Mouse (Mus musculus) forebrain, embryonic 13.5 days (tissue): ENCODE measurements around the gene Ctdsp2. TPM values are rescaled to one million over a fixed set of nuclear protein-coding genes. Genes with fewer than 3 reads are reported as not detected.

Experiments used
- ATAC-seq: fragments of 200-750 bp; cut with Nextera tagmentation; 2 replicates; pipeline ENCODE4 v1.8.0; 2017
- H3K27ac ChIP-seq: fragments of 300-500 bp; sonication (generic); 2 replicates; pipeline ENCODE4 v1.5.1; 2015; ENCODE audit warnings: inconsistent platforms, mild to moderate bottlenecking, moderate library complexity
- H3K27me3 ChIP-seq: fragments of 300-500 bp; sonication (generic); 2 replicates; pipeline ENCODE4 v1.6.1; 2015; ENCODE audit warnings: mild to moderate bottlenecking, inconsistent platforms
- H3K36me3 ChIP-seq: fragments of 300-500 bp; sonication (generic); 2 replicates; pipeline ENCODE4 v1.6.1; 2015; ENCODE audit warnings: mild to moderate bottlenecking, inconsistent platforms; ENCODE audit not compliant: poor library complexity, severe bottlenecking
- H3K4me1 ChIP-seq: fragments of 300-500 bp; sonication (generic); 2 replicates; pipeline ENCODE4 v1.6.1; 2015; ENCODE audit warnings: inconsistent platforms
- H3K4me2 ChIP-seq: fragments of 300-500 bp; sonication (generic); 2 replicates; pipeline ENCODE4 v1.6.1; 2015; ENCODE audit warnings: inconsistent platforms, mild to moderate bottlenecking, moderate library complexity
- H3K4me3 ChIP-seq: fragments of 300-500 bp; sonication (generic); 2 replicates; pipeline ENCODE4 v1.5.1; 2015; ENCODE audit warnings: mild to moderate bottlenecking, inconsistent platforms
- H3K9ac ChIP-seq: fragments of 300-500 bp; sonication (generic); 2 replicates; pipeline ENCODE4 v1.6.1; 2015; ENCODE audit warnings: mild to moderate bottlenecking, inconsistent platforms
- H3K9me3 ChIP-seq: fragments of 300-500 bp; sonication (generic); replicated peaks from 2 replicates; pipeline ENCODE4 v1.6.1; 2016; ENCODE audit warnings: inconsistent platforms
- WGBS: fragments of 180-500 bp; shearing (Covaris S2); methylation state at CpG from one replicate; pipeline ENCODE4 v1.1.7; 2015; 5-methylcytosine and 5-hydroxymethylcytosine counted together
- polyA plus RNA-seq: library from polyadenylated mRNA; unstranded; fragments of >200 nt; fragmentation: Nextera tagmentation; extraction: Ambion mirVana; gene quantifications from 2 replicates; pipeline ENCODE4 v1.2.1, GENCODE M21; 2015

Gene Ctdsp2
- polyA plus RNA-seq, 1 experiment from 2014 or later = 27.8 TPM

GRCm38 (mm10) chr10:127000529-127000928 lies 22.0 kb downstream of the Ctdsp2 start, which contains the start of gene Avil:
Gene Avil, plus strand, starts transcription at chr10:127000709.
- Histone ChIP-seq H3K27ac (no peak within 1 kb of the TSS), H3K4me1 (no peaks in the 10 kb centered on the region), H3K9ac (no peak within 1 kb of the TSS), H3K36me3 (peaks cover 43% of the 10 kb centered on the region), H3K4me3 (no peak within 1 kb of the TSS), H3K4me2 (no peak within 1 kb of the TSS), H3K27me3 (no peaks in the 10 kb centered on the region), H3K9me3 (no peaks in the 10 kb centered on the region)
- no peak for ATAC-seq
- WGBS = 89% methylated on average over 5 of the region's 5 CpGs

- H3K4me2 ChIP-seq = no peak overlapping the region
- H3K4me1 ChIP-seq = no peaks in the 10 kb centered on the region
- H3K4me3 ChIP-seq = no peak overlapping the region
- peaks cover 35% of the 10 kb centered on the region for H3K36me3 ChIP-seq
- H3K27me3 ChIP-seq = no peaks in the 10 kb centered on the region
- H3K9me3 ChIP-seq = no peaks in the 10 kb centered on the region
- WGBS = 92% methylated on average over 9 of the region's 9 CpGs
- no peak overlapping the region for H3K9ac ChIP-seq
- no peak overlapping the region for H3K27ac ChIP-seq
- no peak for ATAC-seq
These were observed 22.8 kb downstream of the Ctdsp2 start for GRCm38 (mm10) chr10:127001297-127001696.

GRCm38 (mm10) chr10:127002056-127002455 lies 23.5 kb downstream of the Ctdsp2 start:
- H3K4me2 ChIP-seq = no peak overlapping the region
- WGBS = 75% methylated on average over 1 of the region's 1 CpGs

GRCm38 (mm10) chr10:127002765-127003164 lies 24.2 kb downstream of the Ctdsp2 start:
- Histone ChIP-seq H3K27ac (no peak overlapping the region), H3K27me3 (no peaks in the 10 kb centered on the region), H3K36me3 (peaks cover 27% of the 10 kb centered on the region), H3K4me2 (no peak overlapping the region), H3K4me3 (no peak overlapping the region), H3K9me3 (no peaks in the 10 kb centered on the region), H3K4me1 (no peaks in the 10 kb centered on the region), H3K9ac (no peak overlapping the region)
- ATAC-seq = no peak
- WGBS = 88% methylated on average over 5 of the region's 5 CpGs

More at GRCm38 (mm10) chr10:127002056-127002455, 23.5 kb downstream of the Ctdsp2 start:
- no peak overlapping the region for H3K4me3 ChIP-seq
- H3K4me1 ChIP-seq = no peaks in the 10 kb centered on the region
- no peak for ATAC-seq
- no peak overlapping the region for H3K27ac ChIP-seq
- H3K27me3 ChIP-seq = no peaks in the 10 kb centered on the region
- no peak overlapping the region for H3K9ac ChIP-seq
- H3K9me3 ChIP-seq = no peaks in the 10 kb centered on the region
- peaks cover 34% of the 10 kb centered on the region for H3K36me3 ChIP-seq

- no peak for ATAC-seq
These were observed 24.8 kb downstream of the Ctdsp2 start for GRCm38 (mm10) chr10:127003334-127003733.

GRCm38 (mm10) chr10:127003806-127004205 lies 25.3 kb downstream of the Ctdsp2 start:
- Histone ChIP-seq H3K9me3 (no peaks in the 10 kb centered on the region), H3K27me3 (no peaks in the 10 kb centered on the region), H3K4me2 (no peak overlapping the region), H3K9ac (no peak overlapping the region), H3K4me1 (no peaks in the 10 kb centered on the region), H3K4me3 (no peak overlapping the region), H3K27ac (no peak overlapping the region), H3K36me3 (peaks cover 17% of the 10 kb centered on the region)
- ATAC-seq = no peak
- WGBS = 70% methylated on average over 7 of the region's 7 CpGs

More at GRCm38 (mm10) chr10:127003334-127003733, 24.8 kb downstream of the Ctdsp2 start:
- Histone ChIP-seq H3K36me3 (peaks cover 21% of the 10 kb centered on the region), H3K27me3 (no peaks in the 10 kb centered on the region), H3K4me1 (no peaks in the 10 kb centered on the region), H3K4me2 (no peak overlapping the region), H3K9ac (no peak overlapping the region), H3K27ac (no peak overlapping the region), H3K4me3 (no peak overlapping the region), H3K9me3 (no peaks in the 10 kb centered on the region)
- 84% methylated on average over 8 of the region's 8 CpGs for WGBS

- Histone ChIP-seq H3K4me3 (no peak overlapping the region), H3K9ac (no peak overlapping the region), H3K27me3 (no peaks in the 10 kb centered on the region), H3K9me3 (no peaks in the 10 kb centered on the region), H3K4me1 (0 out of 2 replicates have a peak, but pooled peaks cover 2% of the 10 kb centered on the region), H3K4me2 (no peak overlapping the region), H3K36me3 (no peaks in the 10 kb centered on the region), H3K27ac (no peak overlapping the region)
- no peak for ATAC-seq
- WGBS = 63% methylated on average over 5 of the region's 5 CpGs
These were observed 38.0 kb downstream of the Ctdsp2 start for GRCm38 (mm10) chr10:127016488-127016887.

- Histone ChIP-seq H3K9ac (no peak overlapping the region), H3K4me1 (0 out of 2 replicates have a peak, but pooled peaks cover 2% of the 10 kb centered on the region), H3K27ac (no peak overlapping the region), H3K36me3 (peaks cover 5% of the 10 kb centered on the region), H3K9me3 (no peaks in the 10 kb centered on the region), H3K4me3 (no peak overlapping the region), H3K27me3 (no peaks in the 10 kb centered on the region), H3K4me2 (no peak overlapping the region)
- no peak for ATAC-seq
- 6% methylated on average over 1 of the region's 2 CpGs for WGBS
These were observed 38.6 kb downstream of the Ctdsp2 start for GRCm38 (mm10) chr10:127017071-127017470.

GRCm38 (mm10) chr10:127018422-127018821 lies 39.9 kb downstream of the Ctdsp2 start:
- no peak for ATAC-seq
- Histone ChIP-seq H3K4me2 (no peak overlapping the region), H3K9ac (no peak overlapping the region), H3K9me3 (no peaks in the 10 kb centered on the region), H3K27me3 (no peaks in the 10 kb centered on the region), H3K27ac (no peak overlapping the region), H3K4me1 (0 out of 2 replicates have a peak, but pooled peaks cover 2% of the 10 kb centered on the region), H3K4me3 (no peak overlapping the region), H3K36me3 (peaks cover 16% of the 10 kb centered on the region)
- WGBS = 78% methylated on average over 16 of the region's 16 CpGs

GRCm38 (mm10) chr10:127030336-127031296 lies 52.1 kb downstream of the Ctdsp2 start, which contains the start of gene Tsfm:
Gene Tsfm, minus strand, starts transcription at chr10:127030840.
- Histone ChIP-seq H3K27ac (peak within 1 kb of the TSS; percentile 57), H3K27me3 (no peaks in the 10 kb centered on the region), H3K9me3 (no peaks in the 10 kb centered on the region), H3K4me1 (peaks cover 6% of the 10 kb centered on the region), H3K9ac (peak within 1 kb of the TSS; percentile 92), H3K36me3 (peaks cover 32% of the 10 kb centered on the region), H3K4me2 (peak within 1 kb of the TSS; percentile 91), H3K4me3 (peak within 1 kb of the TSS; percentile 92)
- peak; percentile 91 for ATAC-seq
- 5% methylated on average over 56 of the region's 56 CpGs for WGBS

GRCm38 (mm10) chr10:127033301-127033741 lies 54.8 kb downstream of the Ctdsp2 start:
- H3K9me3 ChIP-seq = no peaks in the 10 kb centered on the region
- ATAC-seq = no peak
- peaks cover 5% of the 10 kb centered on the region for H3K36me3 ChIP-seq
- H3K4me1 ChIP-seq = peaks cover 6% of the 10 kb centered on the region
- no peak overlapping the region for H3K4me3 ChIP-seq
- WGBS = 87% methylated on average over 8 of the region's 8 CpGs
- no peak overlapping the region for H3K9ac ChIP-seq
- no peak overlapping the region for H3K4me2 ChIP-seq
- H3K27ac ChIP-seq = no peak overlapping the region
- H3K27me3 ChIP-seq = no peaks in the 10 kb centered on the region

- H3K4me2 ChIP-seq = no peak overlapping the region
- H3K9me3 ChIP-seq = no peaks in the 10 kb centered on the region
- H3K27ac ChIP-seq = no peak overlapping the region
- H3K9ac ChIP-seq = no peak overlapping the region
- H3K36me3 ChIP-seq = no peaks in the 10 kb centered on the region
- ATAC-seq = no peak
- no peak overlapping the region for H3K4me3 ChIP-seq
- peaks cover 10% of the 10 kb centered on the region; the same call in 1 of the 2 replicates for H3K27me3 ChIP-seq
- H3K4me1 ChIP-seq = peaks cover 7% of the 10 kb centered on the region; the same call in 1 of the 2 replicates
- 81% methylated on average over 12 of the region's 12 CpGs for WGBS
These were observed 57.8 kb downstream of the Ctdsp2 start for GRCm38 (mm10) chr10:127036273-127036672.
